Mouse (Mus musculus) stomach, postnatal 0 days (tissue): ENCODE results near the gene Gm10563.

Source experiments
- CTCF ChIP-seq: IDR thresholded peaks from 2 replicates; pipeline ENCODE4 v1.5.1; 2016; ENCODE audit warnings: antibody characterized with exemption, low read depth, mild to moderate bottlenecking, moderate library complexity
- EP300 ChIP-seq: optimal IDR thresholded peaks from 2 replicates; pipeline ENCODE3; 2016; ENCODE audit warnings: antibody characterized with exemption

GRCm38 (mm10) chr4:155580420-155580819 is 64.8 kb downstream of the Gm10563 start:
- peak; percentile 88 for TF ChIP-seq CTCF
- TF ChIP-seq EP300 = no peak
